Mouse (Mus musculus) liver, postnatal 0 days (tissue): ENCODE measurements around the gene Hsdl1.

ENCODE experiments used
- CTCF ChIP-seq: sonication (generic); IDR thresholded peaks from 2 replicates; pipeline ENCODE4 v1.5.1; 2016; ENCODE audit warnings: antibody characterized with exemption, low read depth
- EP300 ChIP-seq: IDR thresholded peaks from 2 replicates; pipeline ENCODE4 v1.6.1; 2016; ENCODE audit warnings: antibody characterized with exemption, low read depth, mild to moderate bottlenecking

GRCm38 (mm10) chr8:119571135-119571534 is 3.8 kb downstream of the Hsdl1 start:
- TF ChIP-seq EP300 (no peak), CTCF (no peak)
